Mouse (Mus musculus) brain, embryonic 14.5 days (tissue): Measurements from ENCODE around the gene Mgll.

Experiments
- CTCF ChIP-seq: fragments of 200-500 bp; IDR thresholded peaks from 2 replicates; pipeline ENCODE4 v1.5.1; 2012; ENCODE audit warnings: inconsistent platforms, mild to moderate bottlenecking, moderate library complexity, borderline replicate concordance; ENCODE audit not compliant: insufficient read depth, insufficient read length; ENCODE audit errors: extremely low read depth
- POLR2A ChIP-seq: fragments of 200-500 bp; IDR thresholded peaks from 2 replicates; pipeline ENCODE4 v1.6.1; 2012; ENCODE audit warnings: mild to moderate bottlenecking, inconsistent platforms, borderline replicate concordance; ENCODE audit not compliant: poor library complexity, insufficient read depth, insufficient read length, severe bottlenecking; ENCODE audit errors: extremely low read depth

DNA sequence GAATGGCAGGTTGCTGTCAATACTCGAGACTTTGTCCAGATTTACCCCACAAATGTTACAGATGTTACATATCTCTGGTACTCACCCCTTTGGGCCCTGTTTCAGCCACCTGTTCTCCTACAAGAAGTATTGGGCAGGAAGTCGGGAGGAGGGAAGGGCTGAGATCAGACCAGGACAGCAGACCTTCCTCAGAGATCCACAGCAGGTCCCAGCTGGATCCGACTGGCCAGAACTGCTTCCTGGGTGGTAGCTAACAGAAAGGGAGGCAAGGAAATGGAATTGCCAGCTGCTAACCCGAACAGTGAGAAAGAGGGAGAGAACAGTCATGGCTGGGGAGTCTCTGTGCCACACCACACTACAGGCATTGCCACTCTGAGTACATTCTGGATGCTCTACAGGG lies 43.5 kb downstream of the Mgll start:
- TF ChIP-seq CTCF = no peak
- no peak for TF ChIP-seq POLR2A
